Mouse (Mus musculus): ENCODE results near the gene Fibcd1.

GRCm38 (mm10) chr2:31782958-31783602 is 62.7 kb downstream of the Fibcd1 start:
- TF ChIP-seq CTCF (IDR thresholded peaks at IDR 0.05; ENCODE audit: low read depth, low read length) (no peak), POLR2A (IDR thresholded peaks at IDR 0.05; ENCODE audit: extremely low read depth, insufficient read depth, low read length) (no peak)
